Mouse (Mus musculus): ENCODE data around the gene Ccdc84. TPM values are rescaled to one million over a fixed set of nuclear protein-coding genes. Genes with fewer than 3 reads are reported as not detected.
A peak's percentile ranks its signal among the peaks of the same experiment; 100 is the strongest.
"Not testable (repeated sequence)": the region's sequence is repeated elsewhere in the genome, so short reads cannot be mapped to it uniquely, and the experiment has no call there.

Ccdc84 gene
- total RNA-seq, 2 experiments from 2014 or later, result 20.7 to 22.4 TPM

- DNase-seq (ENCODE audit: low spot score in 2 of 2), result no peak
Observed at GRCm38 (mm10) chr9:44373386-44373785, 45.0 kb downstream of the Ccdc84 start.

GRCm38 (mm10) chr9:44364480-44364879, 53.9 kb downstream of the Ccdc84 start:
- DNase-seq (ENCODE audit: low spot score in 2 of 2), result no peak

- not testable (repeated sequence) for DNase-seq (ENCODE audit: low spot score in 2 of 2)
Observed at GRCm38 (mm10) chr9:44361931-44362330, 56.4 kb downstream of the Ccdc84 start.

GRCm38 (mm10) chr9:44361190-44361917, 57.0 kb downstream of the Ccdc84 start, which contains the start of gene Vps11:
TSS of gene Vps11 (minus strand) at chr9:44361670.
- peak; percentile 94 to 95 for DNase-seq (ENCODE audit: low spot score in 2 of 2)

Small RNA genes within 50 kb of the gene (microRNA-seq; reads per million reads assigned to microRNA genes)
- 0.59 to 1.1 reads per million in 2 experiments for gene Mir7085

Other genes with a start within 250 kb of the Ccdc84 start
- gene Cbl, start 184.5 kb downstream of the Ccdc84 start, total RNA-seq (2021), result 10 to 100 TPM; 55.1 to 58.4 TPM
- 1 to 10 TPM; 7.2 to 9.2 TPM for gene Ccdc153, start 177.9 kb downstream of the Ccdc84 start, total RNA-seq (2021)
- gene Pdzd3, start 167.1 kb downstream of the Ccdc84 start, total RNA-seq (2021), result 1 to 10 TPM in 1 of 2 experiments, under 1 TPM in 1; 0.98 to 1.0 TPM
- gene Nlrx1, start 150.0 kb downstream of the Ccdc84 start, total RNA-seq (2021), result 10 to 100 TPM; 11.5 to 11.6 TPM
- 10 to 100 TPM; 73.5 to 76.2 TPM for gene Abcg4, start 130.0 kb downstream of the Ccdc84 start, total RNA-seq (2021)
- 10 to 100 TPM; 25.9 to 26.5 TPM for gene Hinfp, start 112.9 kb downstream of the Ccdc84 start, total RNA-seq (2021)
- gene C2cd2l, start 98.3 kb downstream of the Ccdc84 start, total RNA-seq (2021), result 100 to 1,000 TPM; 108 to 115 TPM
- 10 to 100 TPM; 16.5 to 18.5 TPM for gene Dpagt1, start 92.5 kb downstream of the Ccdc84 start, total RNA-seq (2021)
- 10 to 100 TPM; 69.9 to 74.3 TPM for gene H2afx, start 83.9 kb downstream of the Ccdc84 start, total RNA-seq (2021)
- 10 to 100 TPM; 18.9 to 32.5 TPM for gene Hmbs, start 74.3 kb downstream of the Ccdc84 start, total RNA-seq (2021)
- 10 to 100 TPM; 39.6 to 44.2 TPM for gene Vps11, start 56.9 kb downstream of the Ccdc84 start, total RNA-seq (2021)
- 10 to 100 TPM; 87.6 to 89.7 TPM for gene Hyou1, start 39.1 kb downstream of the Ccdc84 start, total RNA-seq (2021)
- 10 to 100 TPM; 36.4 to 39.0 TPM for gene Slc37a4, start 21.7 kb downstream of the Ccdc84 start, total RNA-seq (2021)
- 100 to 1,000 TPM; 701 to 748 TPM for gene Rps25, start 11.4 kb downstream of the Ccdc84 start, total RNA-seq (2021)
- gene Trappc4, start 11.0 kb downstream of the Ccdc84 start, total RNA-seq (2021), result 100 to 1,000 TPM in 1 of 2 experiments, 10 to 100 TPM in 1; 84.2 to 109 TPM
- not detected for gene Foxr1, start 22.6 kb upstream of the Ccdc84 start, total RNA-seq (2021)
- not detected for gene Upk2, start 36.4 kb upstream of the Ccdc84 start, total RNA-seq (2021)
- gene Bcl9l, start 64.3 kb upstream of the Ccdc84 start, total RNA-seq (2021), result 10 to 100 TPM; 91.2 to 97.7 TPM
- not detected for gene Cxcr5, start 143.3 kb upstream of the Ccdc84 start, total RNA-seq (2021)
- gene Ddx6, start 186.3 kb upstream of the Ccdc84 start, total RNA-seq (2021), result 100 to 1,000 TPM; 112 to 113 TPM